Mouse (Mus musculus) mesoderm, embryonic 11.5 days (tissue): ENCODE measurements around the gene Gm29049.
"Not testable (repeated sequence)": the region's sequence is repeated elsewhere in the genome, so short reads cannot be mapped to it uniquely, and the experiment has no call there.

Source experiments
- DNase-seq: peaks from one replicate; pipeline ENCODE4 v3.0.0-alpha.2; 2012; ENCODE audit warnings: low read depth, low spot score

The Gm29049 gene

DNA sequence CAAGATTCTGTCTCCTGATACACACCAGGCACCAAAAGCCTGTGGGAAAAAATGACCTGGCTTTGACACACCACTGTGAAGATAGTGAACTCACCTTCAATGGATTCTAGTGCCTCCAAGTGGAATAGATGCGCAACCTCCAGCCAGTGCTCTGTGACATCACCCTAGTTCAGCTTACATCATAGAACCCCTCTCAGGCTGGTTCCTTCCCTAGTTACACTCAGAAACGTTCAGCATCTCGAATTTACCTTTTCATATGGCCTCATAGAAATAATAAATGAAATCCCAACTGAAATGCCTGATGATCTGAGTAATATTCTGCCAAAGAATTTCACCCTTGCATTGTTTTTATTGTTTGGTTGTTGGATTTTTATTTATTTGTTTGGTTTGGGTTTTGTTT, at the start of gene Gm29049:
Gm29049 (minus strand) TSS at position 101 of the 400 bp plus-strand sequence.
- not testable (repeated sequence) for DNase-seq
